Mouse (Mus musculus) v-Abl transformed pro-B cells (cell line): ENCODE measurements around the gene Man2b1.
"Not testable (repeated sequence)": the region's sequence is repeated elsewhere in the genome, so short reads cannot be mapped to it uniquely, and the experiment has no call there.

Source experiments
- in situ Hi-C, 2 experiments: fragments of 400-800 bp; cut with MboI; formaldehyde crosslinking; loops; one replicate each; pipeline ENCODE4 v1.15.1; 2025; ENCODE audit not compliant: unreplicated experiment in 2 of 2

Man2b1 gene

DNA sequence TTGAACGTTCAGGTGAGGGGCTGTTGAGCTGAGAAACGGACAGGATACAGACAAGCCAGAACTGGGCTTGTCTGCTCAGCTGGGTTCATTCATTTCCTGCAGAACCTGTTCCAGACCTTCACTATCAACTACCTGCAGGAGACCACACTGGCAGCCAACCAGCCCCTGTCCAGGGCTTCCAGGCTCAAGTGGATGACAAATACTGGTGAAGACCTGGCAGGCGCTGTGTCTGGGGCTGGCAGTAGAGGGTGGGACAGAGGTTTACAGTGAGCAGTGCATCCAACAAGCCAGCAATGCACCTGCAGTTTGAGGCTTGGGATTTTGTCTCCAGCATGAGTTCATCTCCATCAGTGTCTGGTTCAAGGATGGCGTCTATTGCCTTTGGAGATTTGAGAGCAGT, 13.8 kb downstream of the Man2b1 start:
- in situ Hi-C loops, result loop anchor here (25.0 kb wide), 4 partner anchors 315 to 1515 kb away; partner anchors contain the start of genes Abcc12 (in 1 of the 2) and Lonp2 (in 1 of the 2)

DNA sequence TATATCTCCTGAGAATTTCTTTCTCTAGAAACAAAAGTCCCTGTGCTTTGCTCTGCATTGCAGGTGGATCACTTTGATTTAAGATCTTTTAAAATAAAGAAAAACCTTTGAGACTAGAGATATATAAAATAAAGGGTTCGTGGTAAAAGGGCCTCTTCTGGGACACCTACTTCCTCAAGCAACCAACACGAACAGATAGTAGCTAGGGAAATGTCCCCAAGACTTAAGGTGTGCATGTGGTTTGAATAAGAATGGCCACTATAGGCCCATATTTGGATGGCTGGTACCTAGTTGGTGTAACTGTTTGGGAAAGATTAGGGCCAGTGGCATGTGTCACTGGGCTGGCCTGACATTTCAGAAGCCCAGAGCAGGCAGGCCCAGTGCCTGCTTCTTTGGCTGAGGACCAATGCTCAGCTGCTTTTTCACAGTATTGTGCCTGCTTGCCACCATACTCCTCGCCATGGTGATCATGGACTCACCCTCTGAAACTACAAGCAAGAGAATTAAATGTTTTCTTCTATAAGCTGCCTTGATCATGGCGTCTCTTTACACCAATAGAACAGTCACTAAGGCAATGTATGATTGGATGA, 17.1 kb downstream of the Man2b1 start:
- in situ Hi-C loops, result no loop called here

DNA sequence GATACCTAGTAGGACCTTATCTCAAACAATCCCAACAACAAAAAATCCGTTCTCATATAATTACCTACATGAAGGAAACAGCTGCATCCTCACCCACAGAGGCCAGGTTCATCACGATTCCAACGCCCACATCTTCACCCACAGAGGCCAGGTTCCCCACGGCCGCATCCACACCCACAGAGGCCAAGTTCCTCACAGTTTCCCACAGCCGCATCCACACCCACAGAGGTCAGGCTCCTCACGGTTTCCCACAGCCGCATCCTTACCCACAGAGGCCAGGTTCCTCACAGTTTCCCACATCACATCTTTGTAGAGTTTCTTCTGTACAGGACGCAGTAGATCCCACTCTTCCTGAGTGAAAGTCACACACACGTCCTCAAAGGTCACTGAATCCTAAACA, 30.2 kb downstream of the Man2b1 start:
- in situ Hi-C loops, result no loop called here

DNA sequence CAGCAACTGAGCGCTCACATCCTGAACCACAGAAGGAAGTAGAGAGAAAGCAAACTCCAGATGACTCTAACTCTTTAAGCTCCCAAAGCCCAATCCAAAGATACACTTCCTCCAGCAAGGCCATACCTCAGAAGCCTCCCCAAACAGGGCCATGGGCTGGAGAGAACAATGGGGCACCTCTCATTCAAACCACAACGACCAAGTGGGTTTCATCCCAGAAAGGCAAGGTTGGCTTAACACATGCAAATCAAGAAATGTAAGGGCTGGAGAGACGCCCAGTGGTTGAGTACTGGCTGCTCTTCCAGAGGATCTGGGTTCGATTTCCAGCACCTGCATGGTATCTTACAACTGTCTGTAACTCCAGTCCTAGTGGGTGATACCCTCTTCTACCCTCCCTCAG, 32.4 kb downstream of the Man2b1 start:
- in situ Hi-C loops, result no loop called here

DNA sequence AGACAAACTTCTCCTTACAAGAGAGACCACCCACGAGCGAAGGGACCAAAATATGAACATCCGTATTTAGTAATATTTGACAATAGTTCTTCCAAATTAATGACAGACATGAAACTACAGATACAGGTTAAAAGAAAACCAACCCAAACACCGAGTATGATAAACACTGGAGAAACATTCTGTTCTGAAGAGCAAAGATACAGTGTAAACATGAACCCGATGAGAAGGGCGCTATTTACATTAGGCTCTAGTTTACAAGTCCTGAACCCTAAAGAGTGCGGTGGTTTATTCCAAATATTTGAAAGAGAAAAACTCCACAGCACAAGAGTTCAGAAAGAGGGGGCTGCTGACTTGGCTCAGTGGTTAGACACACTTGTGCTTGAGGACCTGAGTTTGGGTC, 33.9 kb downstream of the Man2b1 start:
- in situ Hi-C loops, result no loop called here

DNA sequence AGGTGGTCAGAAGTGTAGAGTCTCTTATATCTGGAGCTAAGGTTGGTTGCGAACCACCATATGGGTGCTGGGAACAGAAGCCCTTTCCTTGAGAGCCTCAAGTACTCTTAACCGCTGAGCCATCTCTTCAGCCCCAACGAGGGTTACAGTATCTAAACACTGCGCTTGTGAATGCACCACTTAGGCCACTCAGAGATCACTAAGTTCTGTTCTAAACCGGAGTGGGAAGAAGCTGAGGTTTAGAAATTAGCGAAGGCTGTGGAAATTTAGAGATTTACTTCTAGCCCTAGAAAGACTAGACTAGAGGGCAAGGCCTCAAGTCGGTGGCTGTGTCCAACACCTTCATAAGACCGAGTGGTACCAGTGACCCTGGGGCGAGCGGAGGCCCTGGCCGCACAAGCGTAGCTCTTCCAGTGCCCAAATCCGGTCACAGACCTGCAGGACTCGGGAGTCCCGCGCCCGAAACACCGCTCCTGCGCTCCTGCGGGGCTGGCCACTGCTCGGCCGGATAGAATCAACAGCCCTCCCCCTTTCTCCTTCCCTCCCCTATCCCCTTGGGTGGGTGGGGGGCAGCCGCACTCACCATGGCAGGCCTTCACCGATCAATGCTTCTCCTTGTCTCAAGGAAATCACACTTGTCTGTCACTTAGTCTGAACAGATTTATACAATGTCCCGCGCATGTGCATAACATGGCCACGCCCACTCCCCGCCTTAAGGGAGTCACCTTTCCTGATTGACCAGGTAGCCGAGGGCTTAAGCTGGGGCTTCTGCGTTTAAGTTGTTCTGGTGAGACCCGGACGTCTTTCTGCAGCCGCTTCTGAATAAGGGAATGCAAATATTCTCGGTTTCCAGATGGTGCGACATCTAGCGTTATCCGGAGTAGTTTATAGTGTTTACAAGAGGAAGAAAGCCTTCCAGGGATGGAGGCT, 36.2 kb downstream of the Man2b1 start:
- in situ Hi-C loops, result no loop called here

DNA sequence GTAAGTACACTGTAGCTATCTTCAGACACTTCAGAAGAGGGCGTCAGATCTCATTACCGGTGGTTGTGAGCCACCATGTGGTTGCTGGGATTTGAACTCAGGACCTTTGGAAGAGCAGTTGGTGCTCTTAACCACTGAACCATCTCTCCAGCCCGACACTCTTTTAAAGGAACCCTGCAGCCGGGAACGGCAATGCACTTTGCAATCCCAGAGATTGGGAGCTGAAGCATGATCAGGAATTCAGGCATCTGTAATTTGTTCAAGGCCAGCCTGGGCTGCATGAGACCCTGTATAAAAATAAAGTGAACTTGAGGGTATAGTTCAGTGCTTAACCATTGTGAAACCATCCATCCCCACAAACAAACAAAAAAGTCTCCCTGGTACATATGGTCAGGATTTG, 37.2 kb downstream of the Man2b1 start:
- in situ Hi-C loops, result not testable (repeated sequence)

DNA sequence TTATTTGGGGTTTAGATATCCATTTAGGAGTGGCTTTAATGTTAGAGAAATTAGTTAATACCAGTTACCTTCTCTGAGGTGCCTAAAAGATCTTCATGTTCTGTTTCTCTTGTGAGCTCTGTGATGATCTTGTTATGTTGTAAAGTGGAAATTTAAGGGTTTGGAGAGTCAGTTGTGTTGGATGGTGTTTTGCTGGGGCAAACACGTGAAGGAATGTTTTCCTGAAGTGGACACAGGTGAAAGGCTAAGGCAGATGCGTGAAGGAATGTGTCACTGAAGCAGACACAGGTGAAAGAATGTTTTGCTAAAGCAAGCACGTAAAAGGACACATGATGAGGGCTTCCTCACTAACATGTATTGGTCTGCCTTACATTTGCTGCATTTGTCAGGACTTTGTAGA, 39.9 kb downstream of the Man2b1 start, which contains the start of gene Zfp791:
Gene Zfp791 (minus strand): TSS at position 101 of the 400 bp plus-strand sequence.
- in situ Hi-C loops, result no loop called here

DNA sequence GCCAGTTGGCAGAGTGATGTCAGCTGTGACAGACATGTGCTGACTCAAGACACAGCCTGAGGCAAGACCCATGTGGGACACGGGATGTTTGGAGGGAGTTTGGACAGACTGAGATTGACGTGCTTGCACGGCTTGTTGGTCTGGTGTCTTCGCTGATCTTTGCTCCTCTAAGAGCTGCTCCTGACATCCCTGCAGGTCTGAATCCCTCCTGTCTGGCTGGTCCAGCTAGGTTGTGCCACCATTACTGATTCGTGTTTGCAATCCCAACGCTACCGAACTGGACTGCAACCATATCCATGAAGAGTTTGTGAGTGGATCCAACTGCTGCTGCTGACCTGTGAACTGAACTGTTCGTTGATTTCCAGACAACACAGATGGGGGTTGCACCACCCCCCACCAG, 40.6 kb downstream of the Man2b1 start:
- in situ Hi-C loops, result no loop called here

DNA sequence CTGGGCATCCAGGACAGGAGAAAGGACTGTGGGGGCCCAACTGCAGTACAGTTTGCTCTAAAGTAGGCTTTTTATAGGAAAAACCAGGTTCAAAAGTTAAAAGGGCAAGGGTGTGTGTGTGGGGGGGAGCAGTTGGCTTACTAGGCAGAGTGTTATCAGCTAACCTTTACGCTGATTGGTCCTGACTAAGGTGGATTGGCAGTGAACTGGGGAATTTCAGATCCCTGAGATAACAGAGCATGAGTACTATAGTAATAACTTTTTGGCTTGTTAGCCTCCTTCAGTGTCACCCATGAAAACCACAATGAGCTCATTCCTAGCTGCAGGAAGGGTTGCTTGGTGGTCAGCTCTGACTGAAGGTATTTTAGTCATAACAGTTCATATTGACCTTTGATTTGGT, 49.3 kb downstream of the Man2b1 start:
- in situ Hi-C loops, result no loop called here

DNA sequence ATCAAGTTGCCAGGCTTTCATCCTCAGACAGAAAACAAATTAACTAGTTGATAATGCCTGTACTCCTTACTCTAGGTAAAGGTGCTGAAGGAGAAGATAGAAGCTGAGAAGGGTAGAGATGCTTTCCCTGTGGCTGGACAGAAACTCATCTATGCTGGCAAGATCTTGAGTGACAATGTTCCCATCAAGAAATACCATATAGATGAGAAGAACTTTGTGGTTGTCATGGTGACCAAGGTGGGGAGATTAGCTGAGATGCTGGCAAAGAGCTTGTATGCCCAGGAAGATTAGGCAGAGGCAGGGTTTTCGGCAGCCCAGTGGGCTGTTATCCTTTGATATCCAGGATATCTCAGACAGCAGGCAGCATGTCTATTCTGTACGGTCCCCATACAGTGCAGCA, 52.6 kb downstream of the Man2b1 start:
- in situ Hi-C loops, result not testable (repeated sequence)

DNA sequence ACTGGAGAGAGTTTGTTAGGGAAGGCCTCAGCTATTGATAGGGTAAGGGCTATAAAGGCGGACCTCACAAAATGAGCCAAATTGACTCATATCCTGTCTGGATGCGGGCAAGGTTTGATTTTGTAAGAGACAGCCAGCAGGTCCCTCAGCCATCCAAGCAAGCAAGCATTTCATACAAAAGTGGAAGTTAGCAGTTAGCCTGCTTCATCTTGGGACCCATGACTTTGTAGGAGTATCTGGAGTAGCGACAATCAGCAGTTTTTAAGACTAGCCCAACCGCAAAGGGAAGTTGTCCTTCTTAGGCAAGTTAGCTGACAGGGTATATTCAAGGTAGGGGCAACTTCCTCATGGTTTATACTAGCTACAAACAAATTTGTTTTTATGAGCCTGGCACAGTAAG, 59.4 kb downstream of the Man2b1 start:
- in situ Hi-C loops, result no loop called here
